Mouse (Mus musculus): Measurements from ENCODE around the gene Nacc2. TPM values are rescaled to one million over a fixed set of nuclear protein-coding genes. Genes with fewer than 3 reads are reported as not detected.

Nacc2 gene
- total RNA-seq, 2 experiments from 2014 or later: 0.42 to 0.68 TPM

- no peak for ATAC-seq (replicated peaks; ENCODE audit: low FRiP score, poor library complexity, severe bottlenecking)
These were observed 16.0 kb downstream of the Nacc2 start for GRCm38 (mm10) chr2:26107011-26107410.

- ATAC-seq (replicated peaks; ENCODE audit: low FRiP score, poor library complexity, severe bottlenecking): no peak
These were observed 16.8 kb downstream of the Nacc2 start for GRCm38 (mm10) chr2:26106233-26106632.

GRCm38 (mm10) chr2:26100296-26100695 is 22.7 kb downstream of the Nacc2 start:
- ATAC-seq (replicated peaks; ENCODE audit: low FRiP score, poor library complexity, severe bottlenecking): no peak

- ATAC-seq (replicated peaks; ENCODE audit: low FRiP score, poor library complexity, severe bottlenecking): no peak
These were observed 23.2 kb downstream of the Nacc2 start for GRCm38 (mm10) chr2:26099851-26100250.

GRCm38 (mm10) chr2:26099260-26099659 is 23.8 kb downstream of the Nacc2 start:
- no peak for ATAC-seq (replicated peaks; ENCODE audit: low FRiP score, poor library complexity, severe bottlenecking)

DNA sequence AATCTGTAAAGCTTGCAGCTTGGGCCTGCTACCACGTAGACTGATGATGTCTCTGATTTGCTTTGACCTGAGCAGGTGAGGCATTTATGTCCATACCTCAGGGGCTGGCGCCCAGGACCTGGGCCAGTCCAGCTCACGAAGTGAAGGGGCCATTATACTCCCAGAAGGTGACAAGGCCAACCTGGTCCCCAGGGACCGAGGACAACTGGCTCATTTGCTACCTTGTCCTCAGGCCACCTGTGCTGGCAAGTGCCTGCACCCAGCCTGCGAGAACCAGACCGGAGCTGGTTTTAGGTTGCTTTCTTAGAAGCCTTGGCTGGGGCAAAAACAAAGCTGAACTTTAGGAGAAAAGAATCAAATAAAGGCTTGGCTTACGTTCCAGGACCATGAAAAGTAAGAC is 29.1 kb downstream of the Nacc2 start:
- ATAC-seq (replicated peaks; ENCODE audit: low FRiP score, poor library complexity, severe bottlenecking): no peak

GRCm38 (mm10) chr2:26091771-26092393 is 31.1 kb downstream of the Nacc2 start:
- no peak for ATAC-seq (replicated peaks; ENCODE audit: low FRiP score, poor library complexity, severe bottlenecking)

DNA sequence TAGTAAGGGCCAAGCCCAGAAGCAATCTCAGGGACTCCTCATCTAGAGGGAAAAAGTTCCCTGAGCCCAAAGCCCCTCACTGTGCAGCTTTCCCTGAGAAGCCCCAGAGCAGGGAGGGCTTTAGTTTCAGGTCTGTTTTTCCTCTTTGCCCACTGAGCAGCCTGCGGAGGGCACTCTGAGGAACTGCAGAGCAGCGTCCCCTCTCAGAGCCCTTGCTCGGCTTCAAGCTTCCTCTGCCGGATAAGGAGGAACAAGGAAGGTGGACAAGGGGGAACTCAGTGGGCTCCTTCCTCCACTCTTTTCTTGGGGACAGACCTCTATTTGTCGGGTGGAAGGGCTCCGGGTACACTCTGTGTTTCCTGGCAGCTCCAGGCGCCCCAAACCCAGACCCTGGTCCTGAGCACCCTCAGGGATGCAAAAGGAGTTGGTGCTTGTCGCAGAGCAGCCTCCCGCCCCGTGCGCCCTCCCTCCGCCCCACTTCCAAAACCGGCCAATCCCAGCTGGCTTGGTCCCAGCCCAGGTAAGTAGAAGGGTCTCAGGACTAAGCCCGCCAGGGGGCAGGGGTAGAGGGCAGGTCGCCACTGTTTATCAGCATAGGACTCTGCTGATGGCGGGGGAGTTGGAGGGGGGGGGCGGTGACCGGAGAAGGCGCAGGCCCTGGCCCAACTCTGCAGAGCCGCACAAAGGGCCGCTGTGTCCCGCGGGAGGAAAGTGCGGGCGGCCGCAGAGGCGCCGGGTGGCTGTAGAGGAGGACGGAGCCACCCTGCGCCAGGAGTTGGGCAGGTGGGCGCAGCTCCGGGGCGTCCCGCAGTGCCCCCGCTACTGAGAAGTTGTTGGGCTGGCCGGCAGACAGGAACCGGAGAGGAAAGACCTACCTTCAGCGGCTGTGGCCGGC is 31.9 kb downstream of the Nacc2 start:
- ATAC-seq (replicated peaks; ENCODE audit: low FRiP score, poor library complexity, severe bottlenecking): no peak

- no peak for ATAC-seq (replicated peaks; ENCODE audit: low FRiP score, poor library complexity, severe bottlenecking)
These were observed 34.0 kb downstream of the Nacc2 start for GRCm38 (mm10) chr2:26089005-26089404.

DNA sequence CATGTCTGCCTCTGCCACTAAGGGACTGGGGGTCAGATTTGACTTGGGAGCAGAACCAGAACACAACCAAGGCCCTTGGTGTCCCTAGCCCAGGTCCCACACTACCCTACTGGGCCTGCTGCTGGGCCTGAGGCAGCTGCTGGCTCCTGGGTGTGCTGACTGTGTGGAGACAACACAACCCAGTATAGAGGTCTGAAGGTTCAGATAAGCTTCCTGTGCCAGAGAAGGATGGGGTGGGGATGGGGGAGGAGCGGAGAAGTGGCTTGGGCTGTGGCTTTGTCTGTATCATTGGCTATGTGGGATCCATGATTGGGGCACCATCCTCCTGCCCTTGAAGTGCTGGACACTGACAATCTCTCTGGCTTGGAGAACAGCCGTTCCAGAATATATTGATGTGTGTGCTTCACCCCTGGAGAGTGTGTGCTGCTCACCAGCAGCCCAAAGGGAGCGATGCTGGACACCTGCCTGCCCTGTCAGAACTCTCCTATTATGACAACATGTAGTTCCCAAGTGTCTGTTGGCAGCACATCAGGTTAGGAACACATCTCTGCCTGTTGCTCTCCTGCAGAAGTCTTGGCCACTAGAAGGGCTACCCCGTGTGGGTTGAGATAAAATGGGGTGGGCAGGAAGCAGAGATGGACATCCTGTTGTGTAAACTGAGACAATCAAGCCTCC is 36.0 kb downstream of the Nacc2 start:
- ATAC-seq (replicated peaks; ENCODE audit: low FRiP score, poor library complexity, severe bottlenecking): peak; percentile 94

DNA sequence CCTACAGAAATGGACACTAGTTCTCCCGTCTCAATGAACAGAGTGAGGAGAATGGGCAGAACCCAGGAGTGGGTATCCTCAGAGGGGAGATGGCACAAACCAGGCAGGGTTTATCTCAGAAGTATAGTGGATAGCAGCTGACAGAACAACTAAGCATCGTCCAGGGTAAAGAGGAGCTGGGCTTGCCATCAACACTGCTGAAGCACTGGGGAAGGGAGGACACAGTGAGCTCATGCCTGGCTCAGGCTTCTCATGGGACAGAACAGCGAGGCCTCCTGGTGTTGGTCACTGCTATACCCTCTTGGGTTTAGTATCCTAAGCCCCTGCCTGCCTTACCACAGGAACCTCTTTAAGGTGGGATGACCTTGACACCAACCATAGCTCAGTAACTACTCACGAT is 36.5 kb downstream of the Nacc2 start:
- peak; percentile 52 for ATAC-seq (replicated peaks; ENCODE audit: low FRiP score, poor library complexity, severe bottlenecking)

GRCm38 (mm10) chr2:26082883-26083282 is 40.1 kb downstream of the Nacc2 start:
- ATAC-seq (replicated peaks; ENCODE audit: low FRiP score, poor library complexity, severe bottlenecking): no peak

DNA sequence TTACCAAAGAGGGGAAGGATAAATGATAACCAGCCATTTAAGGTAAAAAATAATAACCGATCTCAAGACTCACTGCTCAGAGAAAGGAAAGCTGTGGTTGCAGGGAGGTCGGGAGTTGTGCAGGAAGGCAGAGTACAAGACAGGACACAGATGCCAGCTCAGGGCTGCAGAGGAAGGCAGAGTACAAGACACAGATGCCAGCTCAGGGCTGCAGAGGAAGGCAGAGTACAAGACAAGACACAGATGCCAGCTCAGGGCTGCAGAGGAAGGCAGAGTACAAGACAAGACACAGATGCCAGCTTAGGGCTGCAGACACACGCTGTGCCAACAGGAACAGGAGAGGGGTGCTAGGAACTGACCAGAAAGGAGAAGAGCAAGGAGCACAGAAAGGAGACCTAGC is 42.2 kb downstream of the Nacc2 start:
- no peak for ATAC-seq (replicated peaks; ENCODE audit: low FRiP score, poor library complexity, severe bottlenecking)

DNA sequence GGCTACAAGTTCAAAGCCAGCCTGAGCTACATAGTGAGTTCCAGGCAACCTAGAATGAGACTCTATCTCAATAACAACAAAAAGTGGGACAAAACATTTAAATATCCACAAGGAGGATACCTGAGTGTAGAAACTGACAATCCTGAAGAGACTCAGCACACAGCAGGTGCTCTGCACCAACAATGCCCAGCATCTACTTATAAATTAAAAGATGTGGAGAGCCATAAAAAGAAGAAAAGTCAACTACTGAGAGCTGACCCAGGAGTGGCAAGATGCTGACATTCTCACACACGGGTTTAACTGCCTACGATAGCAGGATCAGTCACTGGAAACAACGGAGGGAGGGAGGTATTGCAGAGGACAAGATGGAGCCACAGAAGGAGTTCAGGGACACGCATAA is 43.6 kb downstream of the Nacc2 start:
- ATAC-seq (replicated peaks; ENCODE audit: low FRiP score, poor library complexity, severe bottlenecking): no peak

- ATAC-seq (replicated peaks; ENCODE audit: low FRiP score, poor library complexity, severe bottlenecking): no peak
These were observed 46.0 kb downstream of the Nacc2 start for GRCm38 (mm10) chr2:26077068-26077467.

GRCm38 (mm10) chr2:26076121-26076520 is 46.9 kb downstream of the Nacc2 start:
- no peak for ATAC-seq (replicated peaks; ENCODE audit: low FRiP score, poor library complexity, severe bottlenecking)

DNA sequence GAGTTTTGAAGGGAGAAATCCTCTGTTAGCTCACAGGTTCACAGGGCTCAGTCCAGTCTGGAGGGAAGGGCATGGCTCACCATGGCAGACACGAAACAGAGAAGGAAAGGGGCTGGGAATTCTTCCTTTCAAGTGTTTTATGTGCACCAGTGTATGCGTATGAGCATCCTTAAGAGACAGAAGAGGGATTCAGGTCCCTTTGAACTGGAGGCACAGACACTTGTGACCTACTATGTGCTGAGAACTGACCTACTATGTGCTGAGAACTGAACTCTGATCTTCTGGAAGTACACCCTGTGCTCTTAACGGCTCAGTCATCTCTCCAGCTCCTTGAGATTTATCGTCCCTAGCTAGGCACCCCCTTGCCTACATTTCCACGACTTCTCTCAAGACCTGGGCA is 48.5 kb downstream of the Nacc2 start:
- no peak for ATAC-seq (replicated peaks; ENCODE audit: low FRiP score, poor library complexity, severe bottlenecking)

- no peak for ATAC-seq (replicated peaks; ENCODE audit: low FRiP score, poor library complexity, severe bottlenecking)
These were observed 54.4 kb downstream of the Nacc2 start for GRCm38 (mm10) chr2:26068592-26068991.

GRCm38 (mm10) chr2:26068175-26068574 is 54.8 kb downstream of the Nacc2 start:
- peak; percentile 88 for ATAC-seq (replicated peaks; ENCODE audit: low FRiP score, poor library complexity, severe bottlenecking)

DNA sequence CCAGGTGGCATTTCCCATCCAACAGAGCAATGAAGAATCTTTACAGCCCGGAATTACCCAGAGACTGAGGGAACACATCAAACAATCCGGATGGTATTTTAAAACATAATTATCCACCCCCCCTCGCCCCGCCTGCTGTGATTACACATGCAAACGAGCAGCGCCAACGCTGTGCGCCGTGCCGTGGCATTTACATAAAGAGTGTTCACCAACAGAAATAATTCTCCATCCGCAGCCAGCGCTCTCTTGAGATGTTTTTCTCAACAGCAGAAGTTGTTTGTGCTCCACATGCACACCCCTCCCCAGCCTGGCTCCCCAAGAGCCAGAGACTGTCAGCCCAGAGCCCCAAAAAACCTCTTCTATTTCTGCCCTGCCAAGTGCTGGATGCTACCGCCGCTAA is 56.5 kb downstream of the Nacc2 start:
- no peak for ATAC-seq (replicated peaks; ENCODE audit: low FRiP score, poor library complexity, severe bottlenecking)

All from erythroid progenitor cell, adult 5-6 weeks (primary cell).